Mouse (Mus musculus) R1 (cell line): ENCODE measurements at regions not wholly inside any gene's neighbourhood (a gene's known extent, or its start where the extent isn't known, plus 50 kb on each side); places are given as distances from the start of the nearest gene placed in this dataset.

Experiments used
- DNase-seq: peaks from one replicate; pipeline ENCODE4 v3.0.0-alpha.2; 2018; ENCODE audit warnings: low read depth, low spot score

- DNase-seq: no peak
Observed at GRCm38 (mm10) chr5:119289808-119290207, 380.7 kb upstream of the Tbx3 start.

- no peak for DNase-seq
Observed at GRCm38 (mm10) chr5:119292323-119292722, 378.1 kb upstream of the Tbx3 start.

DNA sequence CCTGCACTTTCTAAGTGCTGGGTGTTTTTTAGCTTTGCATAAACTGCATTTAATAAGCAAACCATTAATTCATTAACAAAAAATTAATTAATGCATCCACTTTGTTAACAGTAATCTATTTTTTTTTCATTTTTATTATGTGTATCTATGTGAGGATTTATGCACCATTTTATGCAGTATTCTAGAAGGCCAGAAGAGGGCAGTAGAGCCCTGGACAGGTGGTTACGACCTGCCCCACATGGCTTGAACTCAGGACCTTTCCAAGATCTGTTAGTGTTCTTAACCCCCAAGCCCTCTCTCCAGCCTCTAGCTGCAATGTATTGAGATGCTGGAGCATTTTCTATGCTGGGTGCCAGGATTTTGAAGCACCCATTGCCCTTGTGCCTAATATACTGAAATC lies 377.6 kb upstream of the Tbx3 start:
- peak; percentile 60 for DNase-seq

GRCm38 (mm10) chr5:119299311-119299710 lies 371.2 kb upstream of the Tbx3 start:
- no peak for DNase-seq

GRCm38 (mm10) chr5:119300106-119300505 lies 370.4 kb upstream of the Tbx3 start:
- no peak for DNase-seq

DNA sequence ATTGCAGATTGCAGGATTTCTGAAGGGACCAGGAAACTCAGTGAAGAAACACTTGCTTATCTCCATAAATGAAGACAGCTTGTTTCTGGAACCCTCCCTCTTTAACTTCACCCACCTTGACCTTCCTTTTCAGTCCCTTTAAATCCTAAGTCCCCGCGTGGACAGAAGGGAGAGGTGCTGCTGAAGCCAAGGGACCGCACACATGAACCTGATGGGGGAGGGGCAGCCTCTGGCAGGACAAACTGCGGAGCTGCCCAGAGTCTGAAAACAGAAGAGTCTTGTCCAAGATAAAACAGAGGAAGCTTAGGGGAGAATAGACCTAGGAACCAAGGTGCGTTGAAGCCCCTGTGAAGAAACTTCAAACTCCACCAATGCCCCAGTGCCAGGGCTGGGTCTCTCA lies 368.9 kb upstream of the Tbx3 start:
- peak; percentile 36 for DNase-seq

DNA sequence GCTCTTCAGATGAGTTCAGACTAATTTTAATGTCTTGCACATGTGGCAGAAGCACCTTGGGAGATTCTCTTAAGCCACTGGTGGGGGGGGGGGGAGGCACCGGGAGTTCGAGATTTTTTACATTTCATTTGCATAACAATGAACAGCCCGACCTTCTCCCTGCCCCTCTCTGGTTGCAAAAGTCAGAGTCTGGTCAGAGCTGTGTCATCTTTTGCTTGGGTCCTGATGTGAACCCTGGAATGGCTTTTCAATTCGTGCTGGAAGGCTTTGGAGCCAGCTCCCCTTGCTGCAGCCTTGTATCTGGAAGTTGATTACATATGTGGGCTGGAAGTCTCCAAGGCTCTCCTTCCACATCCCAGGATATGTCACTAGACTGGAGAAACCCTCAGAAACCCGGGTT lies 365.7 kb upstream of the Tbx3 start:
- peak; percentile 77 for DNase-seq

DNA sequence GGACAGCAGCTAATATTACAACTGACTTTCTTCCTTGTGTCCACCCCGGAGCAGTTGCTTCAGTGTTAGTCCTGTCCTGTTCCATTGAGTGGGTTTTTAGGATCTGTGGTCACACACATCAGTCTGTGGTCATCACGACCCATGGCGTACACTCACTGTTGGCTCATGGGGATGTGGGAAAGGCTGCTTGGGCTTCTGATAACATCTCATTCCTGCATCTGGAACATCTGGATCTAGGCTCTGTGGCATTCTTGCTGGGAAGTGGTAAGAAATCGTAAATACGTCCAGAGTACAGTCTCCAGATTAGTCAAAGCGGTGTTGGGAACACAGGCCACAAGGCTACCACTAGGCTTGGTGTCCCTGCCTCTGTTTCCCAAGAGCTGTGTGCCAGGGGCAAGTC lies 362.7 kb upstream of the Tbx3 start:
- DNase-seq: no peak

GRCm38 (mm10) chr5:119310178-119310930 lies 360.1 kb upstream of the Tbx3 start:
- DNase-seq: peak; percentile 90

DNA sequence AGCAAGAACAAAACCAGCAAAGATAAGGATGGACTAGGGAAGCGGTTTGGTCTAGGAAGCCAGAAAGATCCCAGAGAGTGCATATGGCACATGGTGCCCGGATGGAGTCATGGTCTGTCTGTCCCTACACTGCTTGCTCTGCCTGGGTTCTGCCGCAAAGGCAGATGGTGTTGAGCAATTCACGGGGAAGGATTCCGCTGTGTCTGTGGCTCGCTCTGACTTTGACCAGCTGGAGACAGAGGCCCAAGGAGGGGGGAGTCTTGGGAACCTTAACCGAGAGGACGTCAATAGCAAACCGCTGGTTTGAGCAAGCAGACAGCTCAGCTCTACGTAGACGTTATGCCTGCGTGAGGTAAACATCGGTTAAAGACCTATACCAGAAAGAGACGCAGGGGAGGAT lies 357.7 kb upstream of the Tbx3 start:
- no peak for DNase-seq

DNA sequence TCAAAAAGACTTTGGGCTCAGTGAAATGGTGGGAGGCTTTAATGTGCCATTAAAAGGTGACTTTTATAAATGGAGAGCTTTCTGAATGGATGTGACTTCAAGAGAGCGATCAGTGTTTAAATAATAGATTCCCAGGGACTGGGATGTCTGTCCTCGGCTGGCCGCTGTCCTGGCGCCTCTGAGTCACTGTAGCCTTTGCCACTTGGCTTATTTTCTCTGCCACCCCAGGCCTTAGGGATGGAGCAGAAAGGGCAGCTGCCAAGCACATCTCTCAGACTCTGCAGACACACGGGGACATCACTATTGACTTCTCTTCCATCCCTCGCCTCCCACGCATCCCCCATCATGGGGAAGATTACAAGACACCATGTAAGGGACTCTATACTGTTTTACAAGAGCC lies 355.3 kb upstream of the Tbx3 start:
- no peak for DNase-seq

GRCm38 (mm10) chr5:119317617-119318016 lies 352.9 kb upstream of the Tbx3 start:
- DNase-seq: no peak

DNA sequence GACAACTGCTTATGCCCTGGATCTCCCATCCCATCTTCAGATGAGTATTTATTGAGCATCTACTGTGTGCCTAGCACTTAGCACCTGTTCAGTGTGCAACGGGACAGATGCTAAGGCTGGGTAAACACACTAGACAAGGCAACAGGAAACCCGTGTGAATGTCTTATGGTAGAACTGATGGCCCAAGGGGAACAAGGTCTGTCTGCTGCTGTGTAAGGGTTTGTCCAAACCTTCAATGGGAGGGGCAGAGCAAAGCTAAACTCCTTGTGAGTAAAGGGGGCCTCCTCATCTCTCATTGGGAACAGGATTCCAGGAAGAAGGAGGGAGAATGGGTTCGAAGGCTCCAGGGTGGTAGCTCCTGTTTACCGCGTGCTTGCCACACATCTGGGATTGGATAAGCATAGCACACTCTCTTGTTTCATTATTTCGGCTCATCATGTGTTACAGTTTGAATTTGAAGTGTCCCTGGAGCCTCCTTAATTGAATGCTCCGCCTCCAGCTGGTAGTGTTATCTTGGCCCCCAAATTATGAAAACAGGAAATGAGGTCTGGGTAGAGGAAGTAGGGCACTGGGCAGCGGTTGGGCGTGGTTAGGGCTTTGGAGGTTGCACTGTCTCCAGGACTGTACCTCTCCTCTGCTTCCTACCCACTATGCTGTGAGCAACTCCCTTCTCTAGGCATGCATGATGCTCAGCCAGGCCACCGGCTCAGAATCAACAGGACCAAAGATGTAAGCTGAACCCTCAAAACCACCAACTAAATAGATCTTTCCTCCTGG lies 348.9 kb upstream of the Tbx3 start:
- DNase-seq: no peak

DNA sequence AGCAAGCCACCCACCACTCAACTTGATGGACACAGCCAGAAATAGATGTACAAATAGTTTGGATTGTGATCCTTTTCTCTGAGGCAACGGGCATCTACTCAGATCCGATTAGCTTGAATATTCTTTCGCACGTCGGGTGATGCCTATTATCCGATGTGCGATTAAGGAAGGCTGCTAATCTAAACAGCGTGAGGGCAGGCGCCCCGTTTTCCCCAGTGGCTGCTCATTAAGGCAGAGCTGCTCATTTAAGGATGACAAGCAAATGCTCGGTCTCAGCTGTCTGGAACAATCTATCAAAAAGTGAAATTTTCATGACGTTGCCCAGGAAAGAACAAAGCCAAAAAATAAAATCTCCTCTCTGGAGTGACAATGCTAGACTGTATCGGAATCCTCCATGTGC lies 348.1 kb upstream of the Tbx3 start:
- no peak for DNase-seq

DNA sequence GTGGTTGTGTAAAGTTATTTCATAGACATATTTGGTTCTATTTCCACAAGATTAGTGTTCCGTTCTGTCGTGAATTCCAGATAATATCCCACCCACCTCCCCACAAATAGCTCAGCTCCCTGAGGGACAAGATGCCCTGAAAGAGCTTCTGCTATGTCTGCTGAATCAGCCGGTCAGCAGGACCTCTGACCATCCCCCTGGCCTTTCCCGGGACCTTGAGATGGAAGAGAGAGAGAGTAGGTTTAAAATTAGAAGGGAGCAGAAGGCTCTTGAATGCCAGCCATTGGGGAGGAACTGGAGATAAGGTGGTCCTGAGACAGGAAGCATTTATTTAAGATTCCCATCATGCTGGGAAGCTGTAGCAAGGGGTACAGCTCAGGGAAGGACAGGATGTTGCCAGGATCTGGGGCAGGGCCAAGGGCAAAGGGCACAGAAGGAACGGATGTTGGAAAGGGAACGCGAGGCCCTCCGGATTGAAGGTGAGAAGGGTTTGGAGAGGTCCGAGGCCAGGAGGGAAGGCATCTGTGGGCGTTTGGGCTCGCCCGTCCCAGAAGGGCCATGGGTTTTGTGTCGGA lies 344.7 kb upstream of the Tbx3 start:
- no peak for DNase-seq

DNA sequence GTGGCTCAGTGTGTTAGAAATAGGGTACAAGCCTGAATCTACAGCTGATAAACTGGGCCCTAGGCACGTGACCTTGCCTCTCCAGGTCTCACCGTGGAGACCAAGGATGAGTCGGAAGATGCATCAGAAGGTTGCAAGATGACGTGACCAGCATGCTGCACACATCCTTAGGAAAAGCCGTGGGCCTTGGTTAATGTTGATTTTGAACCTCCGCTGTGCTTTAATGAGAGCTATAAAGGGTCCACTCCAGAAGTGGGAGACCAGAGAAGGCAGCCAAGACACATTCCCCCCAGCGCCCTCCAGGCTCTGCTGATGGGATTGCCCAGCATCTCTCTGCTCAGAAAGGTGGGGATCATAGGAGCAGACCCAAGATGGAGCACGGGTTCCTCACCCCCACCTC lies 343.6 kb upstream of the Tbx3 start:
- DNase-seq: no peak

DNA sequence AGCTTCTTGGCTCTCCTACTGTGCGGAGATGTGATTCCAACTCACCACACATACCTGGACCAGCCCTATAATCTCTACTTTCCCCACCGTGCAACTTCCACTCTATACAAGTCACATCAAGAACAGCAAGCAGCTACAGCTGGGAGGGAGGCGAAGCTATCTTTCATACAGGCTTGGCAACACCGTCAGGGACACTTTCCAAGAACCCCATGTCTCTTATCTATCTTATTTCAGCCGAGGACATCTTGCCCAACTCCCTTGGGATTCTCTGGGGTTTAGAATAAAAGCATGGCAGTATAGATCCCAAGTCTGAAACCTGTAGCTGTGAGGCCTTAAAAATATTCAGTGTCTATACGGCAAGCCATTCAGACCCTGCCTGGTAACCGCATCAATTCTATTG lies 341.5 kb upstream of the Tbx3 start:
- DNase-seq: no peak

DNA sequence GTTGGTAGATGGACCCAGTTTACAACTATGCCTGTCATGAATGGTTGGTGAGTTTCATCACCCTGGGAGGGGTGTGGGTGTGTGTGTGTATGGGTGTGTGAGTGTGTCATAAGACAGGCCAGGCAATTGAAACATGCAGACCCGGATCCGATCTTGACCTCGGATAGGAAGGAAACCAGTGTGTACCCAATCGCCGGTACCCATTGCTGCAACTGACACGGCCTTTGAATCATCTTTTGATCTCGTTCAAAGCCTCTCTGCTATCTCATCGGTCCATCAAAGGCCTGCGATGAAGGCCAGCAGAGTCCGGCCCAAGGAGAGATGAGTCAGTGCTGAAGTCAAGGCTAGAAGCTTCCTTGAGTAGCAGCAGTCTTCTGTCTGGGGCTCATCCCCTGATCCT lies 341.1 kb upstream of the Tbx3 start:
- DNase-seq: no peak

DNA sequence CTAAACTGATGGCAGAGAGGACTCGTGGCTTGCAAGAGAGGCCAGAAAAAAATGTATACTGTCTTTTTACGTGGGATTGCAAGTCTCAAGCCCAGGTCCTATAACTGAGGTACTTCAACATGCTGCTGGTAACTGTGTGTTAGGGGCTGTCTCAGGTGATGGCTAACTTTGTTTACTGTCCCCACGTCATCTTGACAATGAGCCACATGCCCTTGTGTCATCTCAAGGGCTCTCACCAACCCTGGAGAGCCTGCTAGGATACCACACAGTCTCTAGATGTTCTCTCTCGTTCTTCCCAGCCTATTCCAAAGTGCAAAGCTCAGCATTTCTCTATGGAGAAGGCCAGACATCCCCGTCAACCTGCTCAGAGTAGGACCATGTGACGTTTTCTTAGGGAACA lies 340.6 kb upstream of the Tbx3 start:
- DNase-seq: no peak

DNA sequence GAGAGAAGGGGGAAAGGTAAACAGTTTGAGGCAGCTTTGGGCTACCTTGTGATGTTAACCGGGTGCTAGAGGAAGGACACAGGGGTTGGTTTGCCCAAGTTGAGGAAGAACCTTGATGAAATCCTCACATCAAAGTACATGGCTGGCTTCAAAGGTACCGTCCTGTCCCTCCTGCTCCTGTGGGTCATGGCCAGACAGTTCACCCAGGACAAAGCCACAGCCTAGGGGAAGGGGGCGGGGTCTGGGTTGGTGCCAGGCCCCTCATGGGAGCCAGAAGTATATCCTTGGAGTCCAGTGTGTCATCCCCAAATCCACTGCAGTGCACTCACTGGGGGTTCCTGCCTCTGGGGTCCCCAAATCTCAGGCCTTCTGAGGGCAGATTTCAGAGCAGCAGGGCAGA lies 339.0 kb upstream of the Tbx3 start:
- no peak for DNase-seq

- no peak for DNase-seq
Observed at GRCm38 (mm10) chr5:119332621-119333020, 337.8 kb upstream of the Tbx3 start.

DNA sequence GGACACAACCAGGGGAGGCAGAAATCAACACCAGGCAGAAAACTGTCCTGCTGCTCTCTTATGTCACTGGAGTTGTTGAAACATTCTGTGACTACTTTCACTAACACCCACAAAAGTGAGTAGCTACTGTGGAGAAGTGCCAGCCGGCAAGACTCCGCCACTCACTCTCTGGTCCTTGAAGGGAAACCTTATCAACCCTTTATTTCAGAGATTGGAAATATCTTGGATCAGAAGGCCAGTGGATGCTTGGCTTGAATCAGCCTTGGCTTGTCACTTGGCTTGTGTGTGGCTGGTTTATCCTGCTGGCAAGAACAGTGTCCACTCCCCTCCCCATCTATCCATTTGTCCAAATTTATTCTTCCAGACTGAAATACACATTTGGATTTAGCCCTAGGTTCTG lies 335.3 kb upstream of the Tbx3 start:
- DNase-seq: no peak

DNA sequence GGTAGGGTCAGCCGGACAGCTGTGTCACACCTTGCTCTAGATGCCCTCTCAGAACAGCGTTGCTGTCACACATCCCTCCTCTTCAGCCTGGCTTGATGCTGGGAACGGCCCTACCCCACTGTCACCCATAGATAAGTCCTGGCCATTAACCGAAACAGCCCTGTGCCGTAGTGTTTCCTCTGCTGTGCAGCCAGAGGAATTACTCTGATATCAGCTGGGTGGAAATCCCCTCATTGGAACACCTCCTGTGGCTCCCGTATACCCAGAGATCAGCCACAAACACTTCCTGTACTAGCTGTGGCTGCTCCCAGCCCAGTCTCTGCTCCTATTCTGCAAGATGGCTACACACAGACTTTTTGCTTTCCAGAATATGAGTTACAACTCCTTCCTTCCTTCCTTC lies 334.5 kb upstream of the Tbx3 start:
- DNase-seq: no peak
